Mouse (Mus musculus) embryonic facial prominence, embryonic 13.5 days (tissue): ENCODE measurements around the gene Il12rb2. TPM values are rescaled to one million over a fixed set of nuclear protein-coding genes. Genes with fewer than 3 reads are reported as not detected.

Source experiments
- ATAC-seq: fragments of 200-750 bp; cut with Nextera tagmentation; 2 replicates; pipeline ENCODE4 v1.8.0; 2017; ENCODE audit warnings: low read depth; ENCODE audit not compliant: insufficient number of reproducible peaks, insufficient read depth, low FRiP score, low TSS enrichment
- H3K27ac ChIP-seq: fragments of 300-500 bp; sonication (generic); 2 replicates; pipeline ENCODE4 v1.5.1; 2015; ENCODE audit warnings: moderate library complexity, mild to moderate bottlenecking, inconsistent platforms
- H3K27me3 ChIP-seq: fragments of 300-500 bp; sonication (generic); 2 replicates; pipeline ENCODE4 v1.6.1; 2015; ENCODE audit warnings: mild to moderate bottlenecking, inconsistent platforms
- H3K36me3 ChIP-seq: fragments of 300-500 bp; sonication (generic); 2 replicates; pipeline ENCODE4 v1.6.1; 2015; ENCODE audit warnings: mild to moderate bottlenecking, inconsistent platforms
- H3K4me1 ChIP-seq: fragments of 300-500 bp; sonication (generic); 2 replicates; pipeline ENCODE4 v1.6.1; 2015; ENCODE audit warnings: inconsistent platforms
- H3K4me2 ChIP-seq: fragments of 300-500 bp; sonication (generic); 2 replicates; pipeline ENCODE4 v1.6.1; 2015; ENCODE audit warnings: moderate library complexity, mild to moderate bottlenecking, inconsistent platforms
- H3K4me3 ChIP-seq: fragments of 300-500 bp; sonication (generic); 2 replicates; pipeline ENCODE4 v1.5.1; 2015; ENCODE audit warnings: mild to moderate bottlenecking, inconsistent platforms
- H3K9ac ChIP-seq: fragments of 300-500 bp; sonication (generic); 2 replicates; pipeline ENCODE4 v1.6.1; 2015; ENCODE audit warnings: mild to moderate bottlenecking, inconsistent platforms
- H3K9me3 ChIP-seq: fragments of 300-500 bp; sonication (generic); 2 replicates; pipeline ENCODE4 v1.6.1; 2016; ENCODE audit warnings: inconsistent platforms
- WGBS: fragments of 180-500 bp; shearing (Covaris S2); methylation state at CpG from one replicate; pipeline ENCODE4 v1.1.7; 2015; ENCODE audit warnings: mixed read lengths; 5-methylcytosine and 5-hydroxymethylcytosine counted together
- polyA plus RNA-seq: library from polyadenylated mRNA; unstranded; fragments of >200 nt; fragmentation: Nextera tagmentation; extraction: Ambion mirVana; gene quantifications from 2 replicates; pipeline ENCODE4 v1.2.1, GENCODE M21; 2015

The Il12rb2 gene
- 0.10 TPM in 1 of 2 replicates, not detected in the other for polyA plus RNA-seq

DNA sequence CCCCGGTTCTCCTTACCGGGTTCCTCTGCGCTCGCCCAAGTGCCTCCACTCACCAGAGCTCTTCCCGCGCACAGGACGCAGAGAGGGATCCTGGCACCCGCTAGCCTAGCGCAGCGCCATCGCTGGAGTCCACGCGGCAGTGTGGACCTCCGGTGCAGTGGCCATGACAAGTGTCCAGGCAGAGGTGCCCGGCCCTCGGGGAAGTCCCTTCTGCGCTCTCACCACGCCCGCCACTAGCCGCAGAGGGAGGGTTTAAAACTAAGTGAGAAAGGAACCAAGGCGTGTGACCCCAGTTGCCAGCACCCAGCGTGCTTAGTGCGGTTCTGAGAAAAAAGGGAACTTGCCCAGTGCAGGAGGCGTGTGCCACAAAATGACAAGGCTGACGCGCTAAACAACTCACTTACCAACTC lies at the start of gene Il12rb2:
Gene Il12rb2, minus strand, starts transcription at position 207 of the 410 bp plus-strand sequence.
- Histone ChIP-seq H3K27ac (no peak within 1 kb of the TSS), H3K4me2 (peak within 1 kb of the TSS; percentile 65), H3K4me1 (0 out of 2 replicates have a peak, but pooled peaks cover 8% of the 10 kb centered on the region), H3K4me3 (peak within 1 kb of the TSS; percentile 38), H3K9ac (peak within 1 kb of the TSS; percentile 44; the same call in 1 of the 2 replicates), H3K9me3 (no peaks in the 10 kb centered on the region), H3K36me3 (no peaks in the 10 kb centered on the region), H3K27me3 (peaks cover 21% of the 10 kb centered on the region)
- ATAC-seq: no peak
- under 1% methylated on average over 26 of the region's 26 CpGs for WGBS

DNA sequence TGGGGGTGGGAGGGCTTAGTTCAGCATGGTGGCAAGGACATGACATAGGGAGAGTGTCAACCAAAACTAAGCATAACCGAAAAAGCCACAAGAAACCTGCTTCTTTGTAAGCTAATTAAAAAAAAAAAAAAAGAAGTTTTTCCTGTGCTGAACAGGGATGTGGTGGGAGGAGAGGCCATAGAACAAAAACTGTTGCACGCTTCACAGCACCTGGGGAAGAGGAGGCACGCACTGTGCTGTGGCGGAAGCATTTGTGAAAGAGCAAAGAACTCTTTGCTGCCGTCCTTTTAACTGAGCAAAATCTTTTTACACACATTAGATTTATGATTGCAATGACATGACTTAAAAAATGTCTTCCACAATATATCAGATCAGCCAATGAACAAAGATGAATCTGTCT lies 45.8 kb upstream of the Il12rb2 start:
- H3K27me3 ChIP-seq: no peaks in the 10 kb centered on the region
- H3K4me3 ChIP-seq: no peak overlapping the region
- H3K27ac ChIP-seq: no peak overlapping the region
- no peak overlapping the region for H3K9ac ChIP-seq
- H3K4me1 ChIP-seq: no peaks in the 10 kb centered on the region
- H3K9me3 ChIP-seq: no peaks in the 10 kb centered on the region
- H3K4me2 ChIP-seq: no peak overlapping the region
- no peak for ATAC-seq
- 80% methylated on average over 5 of the region's 5 CpGs for WGBS
- H3K36me3 ChIP-seq: no peaks in the 10 kb centered on the region

DNA sequence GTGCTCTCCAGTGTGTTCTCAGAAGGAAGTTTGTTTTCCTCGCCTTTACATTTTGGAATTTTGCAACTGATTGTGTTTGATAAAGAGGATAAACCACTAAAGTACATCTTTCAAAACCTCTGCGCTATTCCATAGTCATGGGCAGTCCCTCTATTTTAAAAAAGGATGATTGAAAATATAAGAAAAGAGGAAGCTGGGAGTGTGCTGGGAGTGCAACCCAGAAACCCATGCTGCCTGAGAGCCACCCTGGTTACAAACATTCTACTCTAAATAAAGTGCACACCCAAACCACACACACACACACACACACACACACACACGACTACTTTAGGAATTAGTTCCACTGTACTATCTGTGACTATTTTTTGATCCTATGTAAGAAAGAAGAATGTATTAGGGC lies 40.6 kb upstream of the Il12rb2 start:
- no peak overlapping the region for H3K9ac ChIP-seq
- ATAC-seq: no peak
- H3K4me2 ChIP-seq: no peak overlapping the region
- no peaks in the 10 kb centered on the region for H3K36me3 ChIP-seq
- H3K27me3 ChIP-seq: no peaks in the 10 kb centered on the region
- H3K27ac ChIP-seq: no peak overlapping the region
- H3K4me1 ChIP-seq: no peaks in the 10 kb centered on the region
- no peak overlapping the region for H3K4me3 ChIP-seq
- 84% methylated on average over 3 of the region's 3 CpGs for whole genome bisulfite sequencing
- H3K9me3 ChIP-seq: no peaks in the 10 kb centered on the region

DNA sequence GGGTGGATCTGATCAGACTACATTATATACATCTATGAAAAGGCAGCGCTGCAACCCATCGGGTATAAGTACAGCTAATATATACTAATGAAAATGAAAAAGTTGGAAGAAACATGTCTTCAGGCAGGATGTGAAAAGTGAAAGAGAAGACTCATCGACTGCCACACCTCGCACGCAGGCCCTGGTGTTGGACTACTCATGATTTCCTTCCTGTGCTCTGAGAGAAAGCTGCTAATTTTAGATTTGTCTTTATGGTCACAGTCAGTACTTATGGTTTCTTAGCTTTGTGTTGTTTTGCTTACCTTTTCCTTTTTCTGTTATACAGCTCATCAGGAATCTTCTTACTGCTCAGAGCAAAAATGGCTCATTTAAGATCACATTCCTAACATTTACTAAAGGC lies 39.3 kb upstream of the Il12rb2 start:
- no peak overlapping the region for H3K4me3 ChIP-seq
- ATAC-seq: no peak
- 91% methylated on average over 5 of the region's 5 CpGs for WGBS
- H3K4me1 ChIP-seq: no peaks in the 10 kb centered on the region
- H3K27ac ChIP-seq: no peak overlapping the region
- no peak overlapping the region for H3K4me2 ChIP-seq
- H3K36me3 ChIP-seq: no peaks in the 10 kb centered on the region
- no peaks in the 10 kb centered on the region for H3K27me3 ChIP-seq
- H3K9ac ChIP-seq: no peak overlapping the region
- H3K9me3 ChIP-seq: no peaks in the 10 kb centered on the region

DNA sequence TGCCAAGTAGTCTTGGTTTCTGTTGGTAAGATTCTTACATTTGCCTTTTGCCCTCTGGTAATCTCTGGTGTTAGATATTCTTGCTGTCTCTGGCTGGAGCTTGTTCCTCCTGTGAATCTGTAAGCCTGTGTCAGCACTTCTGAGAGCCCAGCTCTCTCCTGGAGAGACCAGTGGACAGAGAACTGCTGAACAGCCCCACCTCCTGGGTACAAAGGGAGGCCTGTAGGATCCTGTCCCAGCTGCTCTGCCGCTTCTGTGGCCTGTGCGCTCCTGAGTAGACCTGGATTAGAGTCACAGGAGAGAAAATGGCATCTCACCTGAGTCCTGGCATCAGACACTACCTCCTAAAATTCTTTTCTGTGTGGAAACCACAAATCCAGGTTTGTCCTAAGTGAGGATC lies 37.4 kb upstream of the Il12rb2 start:
- ATAC-seq: no peak
- H3K27me3 ChIP-seq: no peaks in the 10 kb centered on the region
- 67% methylated on average over 2 of the region's 2 CpGs for WGBS
- no peaks in the 10 kb centered on the region for H3K36me3 ChIP-seq
- no peak overlapping the region for H3K27ac ChIP-seq
- H3K9ac ChIP-seq: no peak overlapping the region
- H3K4me2 ChIP-seq: no peak overlapping the region
- H3K9me3 ChIP-seq: no peaks in the 10 kb centered on the region
- H3K4me3 ChIP-seq: no peak overlapping the region
- H3K4me1 ChIP-seq: no peaks in the 10 kb centered on the region

DNA sequence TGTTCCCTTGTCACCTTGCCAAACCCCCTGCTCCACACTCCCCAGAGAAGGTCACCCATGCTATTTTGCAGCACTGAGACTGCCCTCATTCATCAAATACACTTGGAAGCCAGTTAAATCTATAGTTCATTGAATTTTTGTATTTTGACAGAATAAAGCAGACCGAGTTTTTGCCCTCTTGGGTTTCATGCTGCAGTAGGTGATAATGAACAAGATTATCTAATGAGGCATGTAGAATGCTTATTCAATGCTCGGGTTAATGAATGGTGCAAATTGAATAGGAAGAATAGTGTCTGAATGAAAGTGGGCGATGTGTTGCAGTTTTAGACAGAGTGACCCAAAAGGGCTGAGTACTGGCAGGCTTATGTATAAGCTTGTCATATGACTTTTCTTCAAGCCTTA lies 29.3 kb upstream of the Il12rb2 start:
- Histone ChIP-seq H3K27ac (no peak overlapping the region), H3K36me3 (no peaks in the 10 kb centered on the region)
- ATAC-seq: no peak

DNA sequence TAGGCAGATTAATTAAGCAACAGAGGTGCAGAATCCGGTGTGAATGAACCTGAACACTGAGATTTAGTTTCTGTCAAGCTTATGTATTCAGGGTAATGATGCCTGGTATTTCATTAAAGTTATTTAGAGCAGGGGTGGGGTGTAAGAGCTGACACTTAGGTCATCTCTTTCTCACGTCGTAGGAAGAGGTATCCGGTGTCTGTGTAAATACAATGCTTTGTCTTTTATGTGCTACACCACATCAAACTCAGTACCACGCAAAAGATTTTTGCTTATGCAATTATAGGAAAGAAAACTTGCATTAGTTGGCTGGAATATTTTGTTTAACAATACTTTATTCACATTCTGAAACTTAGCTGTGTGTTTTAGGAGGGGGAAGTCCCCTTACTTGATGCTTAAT lies 23.6 kb upstream of the Il12rb2 start:
- Histone ChIP-seq H3K4me1 (no peaks in the 10 kb centered on the region), H3K9me3 (no peaks in the 10 kb centered on the region), H3K4me2 (no peak overlapping the region), H3K9ac (no peak overlapping the region), H3K27me3 (no peaks in the 10 kb centered on the region), H3K36me3 (no peaks in the 10 kb centered on the region), H3K4me3 (no peak overlapping the region), H3K27ac (no peak overlapping the region)
- WGBS: 79% methylated on average over 5 of the region's 5 CpGs
- ATAC-seq: no peak

More for the DNA sequence above, 29.3 kb upstream of the Il12rb2 start:
- WGBS: 82% methylated on average over 3 of the region's 3 CpGs
- Histone ChIP-seq H3K4me3 (no peak overlapping the region), H3K4me2 (no peak overlapping the region), H3K9me3 (no peaks in the 10 kb centered on the region), H3K9ac (no peak overlapping the region), H3K27me3 (no peaks in the 10 kb centered on the region), H3K4me1 (no peaks in the 10 kb centered on the region)

DNA sequence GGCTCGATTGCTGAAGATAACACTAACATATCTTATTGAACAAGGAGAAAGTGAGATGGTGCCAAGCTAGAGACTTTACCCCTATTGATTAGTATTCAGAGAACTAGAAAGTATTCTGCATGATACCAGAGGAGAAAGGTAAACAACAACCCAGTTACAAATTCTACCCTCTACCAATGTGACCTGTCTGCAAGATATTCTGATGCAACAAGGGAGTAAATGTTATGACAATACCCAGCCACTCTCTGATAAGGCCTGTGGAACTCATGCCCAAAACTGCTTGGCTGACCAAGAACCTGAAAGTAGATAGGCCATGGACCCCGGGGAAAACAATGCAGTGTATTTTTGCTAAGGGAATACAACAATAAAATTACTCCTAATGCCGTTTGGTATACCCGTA lies 10.2 kb downstream of the Il12rb2 start:
- Histone ChIP-seq H3K27ac (no peak overlapping the region), H3K4me3 (no peak overlapping the region), H3K27me3 (no peaks in the 10 kb centered on the region), H3K9ac (no peak overlapping the region), H3K36me3 (no peaks in the 10 kb centered on the region), H3K9me3 (no peaks in the 10 kb centered on the region), H3K4me2 (no peak overlapping the region), H3K4me1 (no peaks in the 10 kb centered on the region)
- no peak for ATAC-seq
- 87% methylated on average over 4 of the region's 4 CpGs for WGBS

DNA sequence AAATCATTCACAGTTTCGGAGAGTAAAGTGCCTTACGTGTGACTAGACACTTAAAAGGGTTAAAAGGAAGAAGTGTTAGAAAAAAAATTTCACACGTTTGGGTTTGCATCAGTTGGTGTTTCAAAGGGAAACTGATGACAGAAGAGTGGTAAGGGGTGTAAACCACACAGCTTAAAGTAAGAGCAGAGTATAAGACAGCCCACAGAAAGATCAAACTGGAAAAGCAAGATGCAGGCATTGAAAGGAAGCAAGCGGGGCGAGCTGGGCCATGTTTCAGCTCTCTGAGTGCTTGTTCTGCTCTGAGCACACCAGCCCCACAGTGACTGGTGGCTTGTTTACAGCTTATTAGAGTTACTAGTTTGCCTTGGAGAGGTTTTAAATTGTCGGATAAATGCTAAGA lies 27.9 kb downstream of the Il12rb2 start:
- Histone ChIP-seq H3K36me3 (no peaks in the 10 kb centered on the region), H3K9me3 (no peaks in the 10 kb centered on the region)
- ATAC-seq: no peak

DNA sequence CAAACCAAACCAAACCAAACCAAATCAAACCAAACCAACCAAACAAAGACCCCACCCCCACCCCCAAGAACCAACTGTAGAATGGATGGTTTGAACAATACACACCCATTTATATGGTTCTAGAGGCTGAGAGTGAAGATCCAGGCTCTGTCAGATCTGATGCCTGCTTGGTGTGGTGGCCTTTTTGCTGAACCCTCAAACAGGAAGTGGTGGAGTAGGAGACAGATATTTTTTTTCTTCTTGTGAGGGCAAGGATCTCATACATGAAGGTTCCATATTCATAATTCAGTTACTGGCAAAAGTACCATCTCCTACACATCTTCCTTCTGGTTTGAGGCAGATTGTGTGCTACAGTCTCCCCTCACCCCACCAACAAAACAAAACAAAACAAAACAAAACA lies 36.5 kb downstream of the Il12rb2 start:
- no peaks in the 10 kb centered on the region for H3K27me3 ChIP-seq
- H3K4me3 ChIP-seq: no peak overlapping the region
- no peaks in the 10 kb centered on the region for H3K4me1 ChIP-seq
- no peaks in the 10 kb centered on the region for H3K9me3 ChIP-seq
- H3K4me2 ChIP-seq: no peak overlapping the region
- H3K36me3 ChIP-seq: no peaks in the 10 kb centered on the region
- H3K9ac ChIP-seq: no peak overlapping the region
- ATAC-seq: no peak
- H3K27ac ChIP-seq: no peak overlapping the region

More for the DNA sequence above, 27.9 kb downstream of the Il12rb2 start:
- Histone ChIP-seq H3K4me3 (no peak overlapping the region), H3K9ac (no peak overlapping the region), H3K27me3 (no peaks in the 10 kb centered on the region), H3K4me1 (no peaks in the 10 kb centered on the region), H3K4me2 (no peak overlapping the region), H3K27ac (no peak overlapping the region)
- 67% methylated on average over 6 of the region's 6 CpGs for WGBS

DNA sequence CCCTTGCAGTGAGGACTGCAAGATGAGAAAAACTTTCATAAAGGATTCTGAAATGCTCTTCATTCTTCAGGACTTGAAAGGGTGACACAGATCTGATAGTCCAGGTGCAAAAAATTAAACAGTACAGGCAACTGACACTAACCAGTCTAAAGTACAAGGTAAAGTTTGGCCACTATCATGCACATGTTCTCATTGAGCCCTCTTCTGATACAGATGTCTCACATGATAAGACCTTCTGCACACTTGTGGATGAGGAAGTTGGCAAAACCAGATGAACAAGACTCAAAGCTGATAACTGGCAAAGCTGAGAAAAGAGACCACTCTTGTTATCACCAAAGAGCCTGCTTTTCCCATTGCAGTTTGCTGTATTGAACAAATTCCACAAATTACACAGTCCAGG lies 38.0 kb downstream of the Il12rb2 start:
- Histone ChIP-seq H3K9ac (no peak overlapping the region), H3K36me3 (no peaks in the 10 kb centered on the region), H3K27ac (no peak overlapping the region), H3K9me3 (no peaks in the 10 kb centered on the region), H3K4me1 (no peaks in the 10 kb centered on the region), H3K4me3 (no peak overlapping the region), H3K4me2 (no peak overlapping the region), H3K27me3 (no peaks in the 10 kb centered on the region)
- no peak for ATAC-seq

DNA sequence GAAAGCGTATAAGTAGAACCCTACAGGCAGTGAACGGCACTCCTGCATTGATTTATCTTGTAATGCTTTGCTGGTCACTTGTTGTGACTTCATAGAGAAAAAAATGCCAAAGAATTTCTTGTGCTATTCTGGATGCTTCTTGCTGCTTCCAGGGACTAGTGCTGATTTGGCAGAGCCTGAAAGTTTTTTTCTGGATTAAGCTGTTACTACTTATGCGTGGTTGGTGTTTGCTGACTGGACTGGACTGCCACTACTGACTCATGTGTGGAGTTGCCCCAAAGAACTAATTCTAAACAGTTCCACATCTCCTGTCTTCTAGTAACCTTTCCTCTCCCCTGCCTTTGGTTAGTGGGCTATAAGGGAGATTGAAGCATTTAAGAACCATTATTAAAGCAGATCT lies 52.2 kb downstream of the Il12rb2 start:
- WGBS: 79% methylated on average over 3 of the region's 3 CpGs
- H3K4me2 ChIP-seq: no peak overlapping the region
- ATAC-seq: no peak

DNA sequence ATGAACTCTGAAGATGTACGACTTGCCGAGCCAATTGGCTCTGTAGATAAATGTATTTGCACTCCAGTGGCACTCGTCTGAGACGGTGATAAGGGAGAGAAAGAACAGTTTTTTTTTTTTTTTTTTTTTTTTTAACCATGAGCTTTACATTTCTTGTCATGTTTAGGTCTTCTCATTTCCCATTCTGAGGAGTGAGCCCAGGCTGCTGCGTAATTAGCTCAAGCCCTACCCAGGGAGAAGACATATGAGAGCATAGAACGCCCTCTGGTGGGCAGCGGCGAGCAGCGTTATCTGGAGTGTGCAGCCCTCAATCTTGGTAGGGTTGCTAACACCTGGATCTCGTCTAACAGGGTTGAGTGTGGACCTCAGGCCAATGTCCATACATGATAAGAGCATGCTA lies 57.5 kb downstream of the Il12rb2 start:
- Histone ChIP-seq H3K9me3 (no peaks in the 10 kb centered on the region), H3K27me3 (no peaks in the 10 kb centered on the region), H3K27ac (no peak overlapping the region), H3K4me2 (no peak overlapping the region), H3K36me3 (no peaks in the 10 kb centered on the region), H3K9ac (no peak overlapping the region), H3K4me1 (no peaks in the 10 kb centered on the region), H3K4me3 (no peak overlapping the region)
- no peak for ATAC-seq
- 27% methylated on average over 10 of the region's 10 CpGs for WGBS

More for the DNA sequence above, 52.2 kb downstream of the Il12rb2 start:
- Histone ChIP-seq H3K9me3 (no peaks in the 10 kb centered on the region), H3K27me3 (no peaks in the 10 kb centered on the region), H3K36me3 (no peaks in the 10 kb centered on the region), H3K4me1 (no peaks in the 10 kb centered on the region), H3K9ac (no peak overlapping the region), H3K4me3 (no peak overlapping the region), H3K27ac (no peak overlapping the region)
